Mouse (Mus musculus) megakaryocyte progenitor cell, adult 5-6 weeks (primary cell): ENCODE data around the gene Syt1. TPM values are rescaled to one million over a fixed set of nuclear protein-coding genes. Genes with fewer than 3 reads are reported as not detected.

Experiments
- ATAC-seq: replicated peaks from 2 replicates; pipeline ENCODE4 v1.8.0; 2016; ENCODE audit warnings: mild to moderate bottlenecking, moderate TSS enrichment, inconsistent platforms; ENCODE audit not compliant: poor library complexity
- total RNA-seq, 2 experiments: library from RNA; stranded (forward) in 1 of 2; stranded (reverse) in 1 of 2; fragments of 157-497, 149-512 nt in 1 of 2; fragments of 200-1000 nt in 1 of 2; gene quantifications; 2 replicates each; pipeline versions ENCODE4 v1.2.3 to v1.2.4; 2015 to 2017

Gene Syt1
- total RNA-seq, 2 experiments from 2014 or later, result not detected

DNA sequence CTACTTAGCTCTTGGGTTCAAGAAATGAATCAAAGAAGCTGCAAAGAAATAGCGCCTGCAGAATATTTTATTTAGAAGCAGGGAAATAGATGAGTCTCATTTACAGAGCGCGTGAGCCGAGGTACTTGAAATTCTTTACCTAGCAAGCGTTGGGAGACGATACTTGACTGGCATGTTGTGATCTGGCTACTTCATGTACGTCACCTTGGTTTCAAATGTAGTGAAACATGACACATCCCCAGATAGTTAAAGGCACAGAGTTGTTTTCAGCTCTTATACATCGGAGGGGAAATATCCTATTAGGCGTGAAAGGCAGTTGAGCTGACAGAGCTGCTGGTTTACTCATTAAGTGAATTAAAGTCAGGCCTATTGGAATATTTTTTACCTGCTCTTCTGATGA lies 478.5 kb downstream of the Syt1 start:
- ATAC-seq, result no peak

DNA sequence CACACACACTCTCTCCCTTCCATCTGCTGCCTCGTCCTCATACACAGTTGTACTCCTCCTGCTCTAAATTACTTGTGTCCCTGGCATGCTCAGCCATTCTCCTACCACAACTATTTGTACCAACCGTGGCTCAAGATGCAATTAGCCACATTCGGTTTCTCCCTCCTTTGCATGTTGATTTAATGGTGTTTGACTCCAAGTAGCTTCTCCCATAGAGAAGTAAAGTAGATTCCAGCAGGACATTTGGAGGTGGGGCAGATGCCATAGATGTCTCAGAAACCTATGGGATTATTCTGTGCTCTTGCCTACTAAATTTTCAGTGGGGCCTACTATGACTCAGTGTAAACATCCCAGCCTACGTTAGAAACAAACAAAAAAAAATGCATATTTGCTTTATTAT lies 479.1 kb downstream of the Syt1 start:
- no peak for ATAC-seq

DNA sequence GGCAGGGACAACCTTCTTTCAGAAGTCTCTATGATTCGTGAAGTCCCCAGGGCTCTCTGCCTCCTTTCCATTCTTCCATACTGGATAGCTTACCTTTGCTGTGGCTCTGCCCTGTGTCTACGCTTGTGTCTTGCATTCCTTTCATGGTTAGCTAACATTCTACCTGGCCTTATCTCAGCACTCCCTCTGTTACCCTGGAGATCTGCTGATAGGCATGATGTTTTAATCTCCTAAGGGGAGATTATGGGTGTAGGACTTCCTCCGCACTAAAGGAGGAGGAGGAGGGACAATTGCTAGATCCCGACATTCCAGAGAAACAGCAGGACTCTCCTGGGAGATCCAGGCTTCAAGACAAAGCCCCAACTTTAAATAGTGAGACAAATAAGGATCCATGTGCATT lies 479.7 kb downstream of the Syt1 start:
- ATAC-seq, result no peak

DNA sequence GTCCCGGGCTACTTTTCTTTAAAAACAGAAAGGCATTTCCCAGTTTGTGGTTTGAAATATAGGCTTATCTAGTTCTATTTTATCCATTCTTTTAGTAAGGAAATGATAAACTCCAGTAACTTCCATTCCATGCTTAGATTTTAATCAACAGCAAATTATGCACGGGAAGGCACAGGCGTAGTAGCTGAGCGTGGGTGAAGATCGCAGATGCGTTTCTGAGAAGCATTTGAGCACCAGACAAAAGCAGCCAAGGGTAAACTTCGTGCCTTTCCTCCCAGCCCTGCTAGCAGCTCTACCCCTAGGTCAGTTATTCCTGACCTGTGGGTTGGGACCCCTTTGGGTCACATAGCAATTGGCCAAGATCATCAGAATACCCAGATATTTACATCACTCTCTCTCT lies 482.4 kb downstream of the Syt1 start:
- no peak for ATAC-seq

DNA sequence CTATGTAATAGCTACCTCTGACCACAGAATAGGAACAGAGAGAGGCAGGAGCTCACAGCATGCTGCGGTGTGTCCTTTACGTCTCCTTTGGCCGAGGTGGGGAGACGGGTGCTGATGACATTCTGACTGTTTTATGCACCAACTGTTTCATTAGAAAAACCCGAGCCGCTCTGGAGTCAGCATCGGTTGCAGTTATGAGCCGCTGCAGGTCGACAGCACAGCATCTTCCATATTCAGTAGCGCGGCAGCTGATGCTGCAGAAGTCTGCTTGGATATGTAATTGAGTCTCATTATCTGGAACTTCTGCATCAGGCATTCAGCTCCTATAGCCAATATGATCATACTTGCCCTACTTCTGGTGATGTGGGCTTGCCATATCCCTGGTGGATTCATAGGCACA lies 485.3 kb downstream of the Syt1 start:
- ATAC-seq, result no peak

DNA sequence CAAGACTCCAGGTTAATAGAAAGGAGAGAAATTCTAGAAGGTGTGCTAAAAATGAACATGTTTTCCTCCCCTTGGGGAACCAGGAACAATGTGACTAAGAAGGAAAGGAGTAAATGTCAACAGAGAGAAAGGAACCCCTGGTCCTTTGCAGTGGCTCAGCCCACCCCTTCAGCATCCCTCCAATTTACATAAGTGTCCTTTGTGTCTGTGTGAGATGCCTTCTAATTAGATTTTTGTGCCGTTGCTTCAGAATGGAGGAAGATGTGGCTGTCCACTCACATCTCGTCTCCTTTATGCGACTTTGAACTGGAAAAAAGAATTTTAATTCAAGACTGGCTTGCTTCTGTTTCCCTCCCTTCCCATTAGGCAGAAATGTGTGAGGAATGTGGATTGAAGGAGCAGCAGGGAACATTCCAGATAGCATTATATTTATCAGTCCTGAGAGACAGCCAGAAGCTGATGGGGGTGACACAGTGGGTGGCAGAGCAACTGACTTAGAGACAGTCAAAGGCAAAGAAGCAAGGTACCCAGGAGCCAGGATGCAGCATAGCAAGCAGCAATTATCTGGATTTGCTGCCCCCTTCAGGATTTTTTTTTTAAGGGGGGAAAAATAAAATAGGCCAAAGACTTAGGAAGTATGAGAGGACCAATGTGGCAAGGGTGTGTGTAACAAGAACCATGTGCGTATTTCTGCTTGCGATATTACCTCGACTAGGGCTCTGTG lies 486.3 kb downstream of the Syt1 start:
- ATAC-seq, result no peak

DNA sequence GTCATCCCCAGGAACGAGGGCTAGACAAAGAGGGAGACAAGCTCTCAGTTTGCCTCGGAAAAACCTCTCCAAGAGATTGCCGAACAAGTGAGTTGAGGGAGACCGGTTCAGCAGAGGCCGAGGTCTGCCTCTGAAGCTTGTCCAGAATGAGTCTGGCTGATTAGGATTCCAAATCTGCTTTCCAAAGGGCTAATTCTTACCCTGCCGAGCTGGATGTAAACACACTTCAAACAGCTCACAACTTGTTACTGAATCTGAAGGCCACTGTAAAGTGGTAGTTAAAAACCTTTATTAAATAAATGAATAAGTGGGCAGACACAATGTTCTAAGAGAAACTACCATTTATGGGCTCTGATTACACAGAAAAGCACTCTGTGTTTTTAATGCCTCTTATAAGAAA lies 491.6 kb downstream of the Syt1 start:
- ATAC-seq, result no peak

DNA sequence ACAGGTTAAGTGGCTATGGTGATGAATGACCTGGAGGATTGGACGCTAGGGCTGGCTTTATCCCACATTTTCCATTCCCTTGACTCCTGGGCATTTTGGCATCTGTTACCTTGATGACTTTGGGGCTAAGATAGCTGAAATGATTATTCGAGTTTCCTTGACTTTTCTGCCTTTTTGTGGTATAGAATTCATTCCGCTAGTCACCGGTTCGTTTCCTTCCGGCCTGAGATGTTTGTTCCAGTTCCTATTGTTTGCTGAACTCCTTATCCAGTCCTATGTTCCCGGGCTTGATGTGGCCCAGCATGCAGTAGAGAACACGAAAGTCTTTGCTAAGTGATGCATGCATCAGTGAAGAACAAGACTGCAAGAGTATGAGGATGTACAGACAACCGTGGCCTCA lies 493.7 kb downstream of the Syt1 start:
- no peak for ATAC-seq

DNA sequence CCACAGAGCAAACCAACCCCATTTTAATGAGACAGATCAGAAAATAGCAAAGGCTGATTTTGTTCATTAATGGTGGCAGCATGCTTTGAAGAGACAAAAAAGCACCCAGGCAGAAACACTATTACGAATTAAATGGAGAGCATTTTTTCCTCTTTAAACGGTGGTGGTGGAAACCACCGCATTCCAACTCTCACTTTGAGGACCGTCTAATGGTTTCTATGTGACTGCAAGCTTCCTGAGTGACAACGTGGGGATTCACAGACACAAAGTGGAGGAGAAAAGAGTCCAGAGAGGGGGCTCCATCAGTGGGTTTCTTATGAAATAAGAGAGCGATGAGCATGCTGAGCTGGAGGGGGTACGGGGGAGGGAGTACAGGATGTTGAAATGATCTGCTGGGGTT lies 496.1 kb downstream of the Syt1 start:
- ATAC-seq, result no peak

DNA sequence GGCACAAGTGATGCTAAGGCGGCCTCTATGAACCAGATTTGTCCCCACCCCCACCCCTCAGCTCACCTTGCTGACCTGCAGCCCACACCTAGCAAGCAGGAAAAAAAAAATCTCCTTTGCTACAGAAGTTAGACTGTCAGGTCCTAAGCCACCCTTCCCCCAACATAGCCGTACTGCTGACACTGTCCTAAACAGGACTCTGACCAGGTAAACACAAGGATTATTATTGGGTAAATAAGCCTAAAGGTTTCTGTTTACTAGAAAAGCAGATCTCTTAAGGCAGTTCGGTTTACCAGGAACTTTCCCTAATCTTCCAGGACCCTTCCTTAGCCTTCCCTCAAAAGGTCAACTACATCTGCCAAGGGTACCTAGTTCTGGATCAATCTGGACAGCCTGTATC lies 501.2 kb downstream of the Syt1 start:
- no peak for ATAC-seq

DNA sequence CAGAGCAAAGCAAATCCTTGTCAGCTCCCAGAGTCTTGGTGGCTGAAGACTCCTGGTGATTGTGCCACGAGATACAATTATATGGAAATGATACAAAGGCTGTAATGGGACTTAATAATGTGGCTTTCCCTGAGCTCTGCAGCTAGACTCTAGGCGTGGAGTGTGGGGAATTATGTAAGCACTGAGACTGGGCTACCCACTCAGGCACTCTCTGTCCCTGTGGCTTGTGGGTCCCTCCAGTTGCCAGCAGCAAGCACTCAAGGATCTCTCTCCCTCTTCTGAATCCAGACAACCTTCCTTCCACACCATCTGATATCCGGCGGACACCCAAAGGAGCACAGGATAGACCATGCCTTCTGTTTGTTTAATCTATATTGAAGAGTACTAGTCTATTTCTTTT lies 503.9 kb downstream of the Syt1 start:
- ATAC-seq, result no peak

DNA sequence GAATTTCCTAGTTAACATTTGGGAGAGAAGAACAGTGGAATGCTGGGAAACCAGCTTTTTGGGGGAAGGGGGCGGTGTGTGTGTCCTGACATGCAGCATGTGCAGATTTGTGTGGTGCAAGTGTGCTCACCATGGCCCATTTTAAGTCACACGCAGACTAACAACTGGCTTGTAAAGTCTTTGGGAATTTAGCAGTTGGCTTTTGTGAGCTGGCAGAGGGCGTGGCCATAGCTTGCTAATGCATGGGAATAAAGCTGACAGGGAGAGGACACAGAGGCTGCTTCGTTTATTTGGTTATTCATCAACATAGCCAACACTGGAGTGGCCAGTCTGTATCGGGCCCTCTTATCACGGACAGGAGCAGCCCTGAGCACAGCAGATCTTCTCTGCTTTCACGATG lies 505.9 kb downstream of the Syt1 start:
- ATAC-seq, result no peak

DNA sequence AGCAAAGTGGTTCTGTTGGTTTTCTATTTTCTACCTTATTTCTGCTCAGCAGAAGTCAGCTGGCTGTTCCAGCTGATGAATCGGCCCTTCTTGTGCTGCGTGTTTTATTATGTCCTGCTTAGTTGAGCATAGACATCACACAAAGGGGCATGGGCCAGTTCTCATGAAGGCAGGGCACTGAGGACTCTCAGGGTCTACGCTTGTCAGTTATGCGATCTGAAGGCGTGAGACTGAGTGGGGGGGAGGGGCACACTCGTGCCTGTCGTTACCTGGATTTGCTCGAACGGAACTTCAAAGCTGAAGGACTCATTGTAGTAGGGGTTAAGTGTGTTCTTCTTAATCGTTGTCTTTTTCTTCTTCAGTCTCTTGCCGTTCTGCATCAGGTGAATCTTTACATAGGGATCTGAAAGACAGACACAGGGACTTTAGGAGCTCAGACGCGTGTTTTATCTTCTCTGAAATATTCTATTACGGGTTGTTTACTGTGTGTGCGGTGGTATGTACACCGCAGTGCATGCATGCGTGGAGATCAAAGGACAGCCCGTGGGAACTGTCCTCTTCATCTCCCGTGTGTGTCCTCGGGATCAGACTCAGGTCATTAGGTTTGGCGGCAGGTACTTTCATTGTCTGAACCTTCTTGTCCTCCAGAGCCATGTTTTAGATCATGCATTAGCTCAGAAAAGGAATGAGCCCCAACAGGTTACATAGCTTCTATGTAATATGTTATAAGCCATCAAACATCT lies 506.5 kb downstream of the Syt1 start:
- no peak for ATAC-seq

DNA sequence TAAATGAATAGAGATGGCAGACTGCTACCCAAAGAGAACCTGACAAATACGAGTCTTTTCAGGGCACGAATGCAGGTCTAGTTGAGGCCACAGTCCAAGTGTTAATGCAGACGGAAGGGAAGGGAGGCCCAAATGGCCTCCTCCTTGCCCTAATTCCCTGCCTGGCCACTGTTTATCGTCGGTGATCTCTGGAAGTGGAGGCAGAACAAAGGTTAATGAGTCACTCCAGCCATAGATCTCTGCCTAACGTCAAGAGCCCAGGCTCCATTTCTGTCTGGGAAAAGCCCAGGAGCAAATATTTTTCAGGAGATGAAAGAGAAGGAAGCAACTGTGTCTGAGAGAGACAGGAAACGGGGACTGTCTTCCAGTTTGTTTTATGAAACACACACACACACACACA lies 520.6 kb downstream of the Syt1 start:
- no peak for ATAC-seq

DNA sequence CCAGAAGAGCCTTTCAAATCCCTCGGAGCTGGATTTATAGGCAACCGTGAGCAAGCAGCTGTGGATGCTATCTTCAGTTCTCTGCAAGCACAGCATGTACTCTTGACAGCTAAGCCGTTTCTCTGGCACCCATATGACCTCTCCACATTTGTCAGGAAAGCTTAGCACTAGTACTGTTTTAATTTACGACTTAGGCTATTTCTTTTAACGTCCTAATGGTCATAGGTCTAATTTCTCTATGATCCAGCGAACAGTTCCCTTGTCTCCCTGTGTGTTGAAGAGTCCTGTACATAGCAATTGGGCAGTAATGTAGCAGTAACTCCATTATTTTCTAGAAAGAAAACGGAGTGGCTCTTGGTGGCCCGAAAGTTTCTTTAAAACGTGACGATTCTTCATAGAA lies 526.8 kb downstream of the Syt1 start:
- ATAC-seq, result no peak

DNA sequence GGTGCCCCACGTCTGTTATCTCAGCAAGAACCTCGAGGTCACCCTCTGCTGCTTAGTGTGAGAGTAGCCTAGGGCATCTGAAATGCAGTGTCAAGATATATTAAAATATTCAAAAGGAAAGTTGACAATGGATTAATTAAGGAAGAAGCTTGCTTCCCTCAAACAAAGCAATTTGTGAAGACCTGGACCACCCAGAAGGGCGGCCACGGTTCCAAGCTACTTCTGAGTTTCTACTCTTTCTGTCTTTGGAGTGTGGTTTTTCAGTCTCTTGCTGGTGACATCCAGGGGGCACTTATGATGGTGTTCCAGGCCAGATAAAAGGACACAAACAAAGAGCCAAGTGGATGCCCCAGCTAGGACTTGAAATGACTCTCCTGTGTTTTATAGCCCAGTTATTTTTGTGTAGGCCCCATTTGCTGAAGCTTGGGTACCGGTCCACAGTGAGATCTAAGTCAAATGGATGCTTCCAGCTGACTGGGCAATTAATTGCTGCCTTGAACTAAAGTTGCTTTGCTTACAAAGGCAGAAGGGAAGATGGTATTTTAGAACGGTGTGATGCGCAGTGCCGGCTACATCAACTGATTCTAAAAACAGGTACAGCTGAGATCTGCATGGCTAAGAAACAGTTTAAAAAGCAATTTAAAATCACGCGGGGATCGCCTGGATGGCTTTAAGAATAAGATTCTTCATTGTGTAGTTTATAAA lies 530.5 kb downstream of the Syt1 start:
- ATAC-seq, result no peak

DNA sequence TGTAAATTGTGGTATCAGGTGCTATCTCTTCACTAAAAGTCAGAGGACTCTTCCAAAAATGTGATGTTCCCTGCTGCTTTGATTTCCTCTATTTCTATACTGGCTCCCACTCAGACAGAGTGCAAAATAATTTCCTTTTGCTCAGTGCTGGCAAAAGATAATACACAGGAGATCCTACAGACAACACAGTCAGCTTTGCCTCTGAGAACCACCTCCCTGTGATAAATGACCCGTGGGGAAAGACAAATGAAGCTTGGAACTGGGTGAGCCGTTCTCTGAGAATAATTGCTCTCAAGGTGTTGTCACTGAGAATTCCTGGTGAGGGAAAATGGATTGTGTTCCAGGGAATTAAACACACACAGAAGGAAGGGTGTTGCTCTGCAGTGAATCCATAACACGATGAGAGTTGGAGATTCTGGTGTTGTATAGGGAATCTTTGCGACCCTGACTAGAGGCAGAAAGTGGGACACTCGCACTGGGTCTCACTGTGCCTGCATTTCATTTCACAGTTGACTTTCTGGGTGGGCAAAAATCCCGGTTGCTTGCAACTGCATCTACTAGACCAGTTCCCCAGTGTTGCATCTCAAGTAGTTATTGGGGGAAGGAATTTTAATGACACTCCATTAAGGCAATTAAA lies 540.3 kb downstream of the Syt1 start:
- no peak for ATAC-seq

DNA sequence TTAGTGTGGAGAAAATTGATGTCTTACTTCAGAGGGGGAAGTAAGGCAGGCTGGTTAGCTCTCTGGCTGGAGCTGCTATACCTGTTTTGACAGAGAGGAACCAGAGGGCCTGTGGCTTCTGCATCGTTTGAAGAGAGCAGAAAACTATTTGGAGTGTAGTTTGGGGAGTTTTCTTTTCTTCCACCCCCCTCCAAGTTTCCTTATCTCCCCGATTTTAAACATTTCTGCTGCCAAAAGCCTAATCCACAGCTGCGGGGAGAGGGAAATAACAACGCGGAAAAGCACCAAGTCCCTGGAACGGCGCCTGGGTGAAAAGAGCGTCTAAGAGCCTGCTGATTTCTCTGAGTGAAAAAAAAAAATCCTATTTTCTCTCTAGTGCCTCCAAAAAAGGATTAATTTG lies 544.2 kb downstream of the Syt1 start:
- ATAC-seq, result no peak

DNA sequence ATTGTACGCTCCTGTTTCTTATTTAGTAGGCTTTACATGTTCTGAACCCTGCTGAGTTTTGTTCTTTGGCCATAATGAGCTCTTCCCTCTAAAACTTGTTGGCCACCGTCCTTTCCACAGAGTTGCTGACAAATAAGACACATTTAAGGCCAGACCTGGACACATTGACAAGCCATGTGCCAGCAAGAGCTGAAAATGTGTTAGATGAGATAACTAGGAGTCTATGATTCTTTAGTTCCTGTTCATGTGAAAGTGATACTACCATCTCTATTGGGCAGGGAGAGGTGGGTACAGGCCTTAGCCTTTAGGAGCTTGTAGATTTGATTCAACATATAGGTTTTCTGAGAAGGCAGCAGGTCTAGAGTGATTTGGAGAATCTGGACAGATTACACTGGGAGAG lies 548.9 kb downstream of the Syt1 start:
- no peak for ATAC-seq

DNA sequence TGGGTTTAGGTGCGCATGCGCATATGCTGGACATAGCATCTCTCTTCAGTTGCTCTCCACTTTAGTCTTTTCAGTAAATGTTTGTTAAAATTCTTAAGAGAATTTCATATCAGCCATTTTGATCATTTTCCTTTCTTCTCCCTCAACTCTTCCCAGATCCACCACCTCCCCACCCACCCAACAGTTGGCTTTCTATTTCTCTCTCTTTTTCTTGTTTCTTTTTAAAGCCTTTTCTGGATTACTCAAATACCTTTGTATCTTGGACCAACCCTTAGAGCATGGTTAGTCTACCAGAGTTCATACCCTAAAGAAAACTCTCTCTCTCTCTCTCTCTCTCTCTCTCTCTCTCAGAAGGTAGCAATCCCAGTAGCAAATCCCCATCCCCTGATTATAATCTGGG lies 553.7 kb downstream of the Syt1 start:
- ATAC-seq, result no peak

DNA sequence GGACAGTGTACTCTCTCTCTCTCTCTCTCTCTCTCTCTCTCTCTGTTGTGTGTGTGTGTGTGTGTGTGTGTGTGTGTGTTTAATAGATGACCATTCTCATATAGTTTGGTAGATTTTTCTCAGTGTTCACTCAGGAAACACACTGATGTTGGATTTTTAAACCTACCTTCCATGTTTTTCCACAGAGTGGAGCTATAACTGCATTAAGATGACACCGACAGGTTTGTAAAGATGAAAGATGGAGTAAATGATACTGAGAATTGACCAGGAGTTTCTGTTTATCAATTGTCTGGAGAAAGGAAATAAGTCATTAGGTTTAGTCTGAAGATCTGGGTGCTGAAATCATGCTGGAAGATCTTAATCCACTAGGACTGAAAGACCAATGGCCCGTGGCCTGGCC lies 554.9 kb downstream of the Syt1 start:
- ATAC-seq, result no peak

DNA sequence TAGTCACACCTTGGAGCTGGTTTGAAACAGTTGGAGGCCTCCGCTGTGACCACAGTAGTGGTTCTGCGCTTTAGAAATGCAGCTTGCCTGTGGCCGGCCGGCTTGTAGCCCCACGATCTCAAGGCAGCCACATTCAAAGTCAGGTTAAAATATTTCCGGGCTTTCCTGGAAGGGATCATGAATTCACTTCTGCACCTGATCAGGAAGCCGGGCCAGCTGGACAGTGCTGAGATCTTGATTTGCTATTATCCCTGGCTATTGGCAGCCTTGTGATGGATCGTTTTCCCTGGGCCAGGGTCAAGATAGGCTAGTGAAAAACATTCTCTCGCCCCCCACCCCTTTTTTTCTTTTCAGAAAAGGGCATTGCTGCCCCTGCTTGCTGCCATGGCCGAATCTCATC lies 555.6 kb downstream of the Syt1 start:
- ATAC-seq, result no peak
